Mouse (Mus musculus) frontal cortex, postnatal 10 days (tissue): Measurements from ENCODE around the gene Nsmce1.
A peak's percentile ranks its signal among the peaks of the same experiment; 100 is the strongest.

Source experiments
- DNase-seq, 2 experiments: peaks; one replicate each; pipeline ENCODE4 v3.0.0; 2022; ENCODE audit warnings: low spot score in 2 of 2, mixed read lengths in 1 of 2

The Nsmce1 gene

DNA sequence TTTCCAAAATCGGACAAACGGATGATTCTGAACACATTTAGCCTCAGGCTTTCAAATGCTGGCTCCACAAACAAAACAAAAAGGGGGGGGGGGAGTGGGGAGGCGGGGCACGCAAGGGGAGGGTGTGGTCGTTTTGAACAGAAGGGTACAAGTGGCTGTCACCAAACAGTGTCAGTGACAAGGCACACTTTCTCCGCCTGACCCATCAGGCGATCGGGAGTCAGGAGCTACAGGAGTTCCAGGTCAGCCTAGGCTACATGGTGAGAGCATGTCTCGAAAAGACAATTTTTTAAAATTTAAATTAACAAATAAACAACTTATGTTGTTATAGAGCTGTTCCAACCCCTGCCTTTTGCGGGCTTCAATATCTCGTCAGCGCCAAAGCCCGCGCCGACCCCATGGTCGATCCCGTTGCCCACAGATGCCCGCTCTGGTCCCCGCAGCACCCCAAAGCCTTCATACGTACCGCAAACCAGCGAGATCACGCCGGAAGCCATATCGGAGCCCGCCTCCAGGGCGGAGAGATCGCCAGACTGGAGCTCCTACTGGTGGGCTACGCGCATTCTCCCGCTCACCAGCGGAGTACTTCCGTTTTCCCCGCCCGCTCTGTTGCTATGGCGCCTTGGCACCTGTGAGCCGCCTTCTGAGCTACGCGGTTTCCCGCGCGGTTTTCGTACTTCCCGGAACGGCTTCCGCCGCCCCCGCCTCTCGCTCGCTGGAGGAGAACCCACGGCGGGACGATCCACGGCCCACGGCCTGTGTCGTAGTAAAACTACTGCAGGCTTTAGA lies at the start of gene Nsmce1:
Gene Nsmce1 (minus strand): TSS at position 650 of the 789 bp plus-strand sequence.
- peak; percentile 94 to 95 for DNase-seq

DNA sequence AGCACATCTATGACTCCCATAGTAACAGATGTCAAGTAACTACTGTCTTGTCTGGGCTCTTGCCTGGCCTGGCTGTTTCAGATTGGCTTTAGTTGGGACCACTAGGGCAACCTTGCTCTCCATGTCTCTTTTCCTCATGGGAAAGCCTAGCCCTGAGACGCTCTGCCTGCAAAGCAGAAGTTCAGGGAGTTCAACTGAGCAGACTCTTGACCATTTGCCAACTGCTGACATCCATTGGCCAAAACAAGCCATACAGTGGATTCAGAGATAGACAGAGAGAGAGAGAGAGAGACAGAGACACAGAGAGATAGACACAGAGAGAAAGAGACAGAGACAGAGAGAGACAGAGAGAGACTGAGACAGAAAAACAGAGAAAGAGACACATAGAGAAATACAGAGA lies 49.6 kb upstream of the Nsmce1 start:
- DNase-seq = no peak

DNA sequence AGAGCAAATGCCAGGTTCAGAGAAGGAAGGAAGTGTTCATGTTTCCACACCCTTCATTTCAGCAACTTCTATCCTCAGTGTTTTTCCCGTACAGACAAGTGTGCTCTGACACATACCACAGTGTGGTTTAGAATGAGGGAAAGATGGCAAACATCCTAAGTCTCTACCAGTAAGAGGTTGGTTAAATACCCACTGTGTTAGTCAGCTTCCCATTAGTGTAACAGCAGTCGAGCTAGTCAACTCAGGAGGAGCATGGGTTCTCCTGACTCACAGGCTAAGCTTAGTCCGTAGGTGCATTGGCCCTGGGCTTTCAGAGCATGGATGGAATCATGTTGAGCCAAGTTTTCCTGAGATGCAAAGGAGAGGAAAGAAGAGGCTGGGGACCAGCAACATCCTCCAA lies 48.0 kb upstream of the Nsmce1 start:
- DNase-seq = no peak

DNA sequence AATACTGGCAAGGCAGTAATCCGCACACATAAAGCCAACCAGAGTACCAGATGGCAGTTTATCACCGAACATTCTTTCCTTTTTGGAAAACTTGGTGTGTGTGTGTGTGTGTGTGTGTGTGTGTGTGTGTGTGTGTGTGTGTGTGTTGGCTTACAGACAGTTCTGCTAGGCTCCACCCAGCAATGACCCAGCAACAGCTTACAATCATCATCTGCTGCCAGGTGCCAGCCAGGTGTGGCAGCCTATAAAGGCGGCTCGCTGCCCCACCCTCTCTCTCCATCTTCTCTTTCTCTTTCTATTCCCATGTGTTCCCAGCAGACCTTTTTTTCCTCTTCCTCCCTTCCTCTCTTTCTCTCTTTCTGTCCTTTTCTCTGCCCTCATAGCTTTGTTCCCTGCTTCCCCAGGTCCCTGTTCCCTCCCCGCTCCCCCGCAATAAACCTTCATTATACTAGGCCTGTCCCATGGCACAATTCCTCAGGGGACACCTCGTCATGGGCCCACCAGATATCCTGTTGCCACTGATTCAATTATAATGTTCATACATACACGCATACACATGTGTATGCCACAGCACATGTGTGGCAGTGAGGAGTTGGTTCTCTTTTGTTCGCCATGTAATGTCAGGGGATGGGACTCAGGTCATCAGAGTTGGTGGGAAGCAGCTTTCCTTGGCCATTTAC lies 36.6 kb upstream of the Nsmce1 start:
- no peak for DNase-seq

DNA sequence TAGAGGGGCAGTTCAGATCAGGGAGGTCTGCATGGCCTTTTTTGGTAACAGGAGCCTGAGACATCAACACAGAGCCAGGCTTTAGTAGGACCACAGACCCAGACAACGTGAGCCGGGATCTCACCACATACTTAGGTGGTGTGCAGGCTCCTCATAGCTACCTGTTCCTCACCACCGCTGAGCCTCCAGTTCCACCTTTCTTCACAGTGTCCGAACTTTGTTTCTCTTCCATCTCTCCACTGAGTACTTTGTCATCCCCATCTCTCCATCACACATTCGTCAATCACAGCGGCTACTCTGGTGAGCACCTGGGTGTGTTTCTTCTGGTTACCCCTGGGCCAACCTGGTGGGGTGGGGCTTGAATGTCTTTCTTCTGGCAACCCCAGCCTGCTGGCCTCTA lies 35.8 kb upstream of the Nsmce1 start:
- no peak for DNase-seq

DNA sequence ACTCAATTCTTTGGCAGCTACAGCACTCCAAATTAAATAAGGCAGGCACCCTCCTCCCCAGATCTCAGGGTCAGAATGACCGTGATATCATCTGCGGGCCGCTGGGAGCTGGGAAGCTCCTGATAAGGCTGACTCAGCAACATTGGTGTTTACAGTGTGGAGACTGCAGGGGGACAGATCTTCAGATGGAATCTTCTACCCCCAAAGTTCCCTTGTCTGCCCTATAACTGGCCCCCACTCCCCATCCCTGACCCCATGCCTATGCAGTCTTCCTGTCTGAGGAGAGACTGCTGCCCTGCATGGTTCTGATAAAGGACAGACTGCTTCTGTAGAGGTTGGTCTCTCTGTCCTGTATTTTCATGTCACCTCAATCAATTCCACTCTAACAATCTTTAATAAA lies 31.7 kb upstream of the Nsmce1 start:
- DNase-seq = no peak

DNA sequence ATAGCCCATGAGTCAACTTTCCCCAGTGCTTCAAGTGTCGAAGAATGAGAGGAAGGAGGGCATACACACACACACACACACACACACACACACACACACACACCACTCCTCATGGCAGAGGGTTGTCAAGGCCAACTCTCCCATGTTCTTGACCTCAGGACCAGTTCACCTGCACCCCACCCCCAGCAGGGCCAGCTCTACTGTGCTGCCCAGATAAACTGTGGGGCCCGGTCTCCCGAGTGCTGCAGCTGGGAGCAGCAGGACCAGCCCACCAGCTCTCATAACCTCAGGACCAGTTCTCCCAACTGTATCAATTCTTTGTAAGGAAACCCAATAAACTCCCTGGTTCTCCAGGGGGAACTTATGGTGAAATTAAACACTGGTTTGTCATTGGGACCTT lies 28.3 kb upstream of the Nsmce1 start:
- DNase-seq = no peak

DNA sequence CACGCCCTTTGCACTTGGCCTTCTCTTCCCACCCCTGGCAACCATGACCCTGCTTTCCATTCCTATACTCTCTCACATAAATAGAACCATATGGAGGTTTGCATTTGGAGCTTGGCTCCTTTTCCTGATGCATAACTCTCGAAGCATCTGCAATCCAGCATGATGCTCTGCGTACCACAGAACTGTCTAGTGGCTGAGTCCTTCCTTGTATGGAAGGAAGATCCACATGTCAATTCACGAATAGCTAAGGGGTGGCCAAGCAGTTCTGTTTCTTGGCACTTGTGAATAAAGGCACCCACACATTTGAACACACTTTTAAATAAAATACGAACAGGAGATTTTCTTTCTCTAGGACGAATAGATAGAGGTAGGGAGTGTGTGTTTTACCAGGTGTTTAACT lies 26.1 kb upstream of the Nsmce1 start:
- DNase-seq = no peak

DNA sequence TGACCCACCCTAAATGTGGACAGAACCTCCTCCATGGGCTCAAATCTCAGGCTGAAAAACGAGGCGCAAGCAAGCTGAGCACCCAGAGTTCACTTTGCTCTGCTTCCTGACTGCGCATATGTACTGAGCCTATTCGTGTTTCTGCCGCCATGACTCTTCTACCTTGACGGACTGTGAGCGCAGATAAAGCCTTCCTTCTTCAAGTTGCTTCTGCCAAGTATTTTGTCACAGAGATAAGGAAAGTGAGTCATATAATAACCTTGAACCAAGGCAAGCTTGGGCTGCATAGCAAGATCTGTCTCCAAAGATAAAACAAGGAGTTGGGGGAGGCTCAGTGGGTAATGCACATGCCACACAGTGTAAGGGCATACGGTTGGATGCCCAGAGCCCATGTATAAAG lies 25.3 kb upstream of the Nsmce1 start:
- DNase-seq = no peak

DNA sequence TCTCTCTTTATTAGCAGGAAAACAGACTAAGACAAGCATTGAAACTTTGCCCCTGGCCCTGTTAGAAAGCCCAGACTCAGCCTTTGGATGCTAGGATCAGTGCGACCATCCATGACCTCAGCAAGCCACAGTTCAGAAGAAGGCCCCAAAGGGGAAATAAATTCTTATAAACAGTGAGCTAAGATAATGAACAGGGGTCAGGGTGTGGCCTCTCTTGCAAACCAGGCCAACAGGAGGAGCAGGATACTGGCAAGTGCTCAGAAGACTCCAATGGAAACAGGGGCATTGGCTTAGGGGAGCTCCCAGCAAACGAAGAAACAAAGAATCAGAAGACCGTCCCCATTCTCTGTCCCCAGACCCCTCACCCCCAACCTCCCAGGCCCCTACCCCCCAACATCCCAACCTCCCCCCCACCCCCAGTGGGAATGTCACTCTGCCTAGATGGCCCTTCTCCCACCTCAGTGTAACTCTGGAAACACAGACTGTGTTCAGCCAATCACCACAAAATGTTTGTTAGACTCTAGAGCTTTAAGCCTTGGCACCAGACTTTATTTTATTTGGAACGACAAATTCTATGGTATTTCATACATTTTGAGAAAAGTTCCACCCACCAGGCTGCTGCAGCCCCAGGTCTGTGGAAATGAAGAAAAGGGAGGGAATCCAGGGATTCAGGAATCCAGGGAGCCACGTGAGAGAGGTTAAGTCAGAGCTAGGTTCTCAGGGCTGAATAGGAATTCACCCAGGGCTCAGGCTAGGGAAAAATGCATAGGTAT lies 23.9 kb upstream of the Nsmce1 start:
- DNase-seq = no peak

DNA sequence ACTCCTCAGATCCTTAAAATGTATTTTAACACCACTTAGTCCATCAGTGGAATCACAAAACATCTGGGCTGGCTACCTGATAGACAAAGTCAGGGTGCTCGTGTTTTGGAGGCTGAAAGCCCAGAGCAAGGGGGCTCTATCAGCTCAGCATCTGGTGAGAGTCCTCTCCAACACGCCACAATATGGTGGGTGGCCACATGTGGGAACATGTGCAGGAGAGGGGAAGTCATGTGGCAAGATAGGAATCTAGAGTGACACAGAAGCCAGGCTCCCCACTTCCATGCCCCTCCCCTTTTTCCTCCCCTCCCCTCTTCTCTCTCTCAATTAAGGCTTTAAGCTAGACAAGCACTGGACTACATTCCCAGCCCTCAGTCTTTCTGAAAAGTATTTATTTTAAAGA lies 20.5 kb upstream of the Nsmce1 start:
- DNase-seq = no peak

DNA sequence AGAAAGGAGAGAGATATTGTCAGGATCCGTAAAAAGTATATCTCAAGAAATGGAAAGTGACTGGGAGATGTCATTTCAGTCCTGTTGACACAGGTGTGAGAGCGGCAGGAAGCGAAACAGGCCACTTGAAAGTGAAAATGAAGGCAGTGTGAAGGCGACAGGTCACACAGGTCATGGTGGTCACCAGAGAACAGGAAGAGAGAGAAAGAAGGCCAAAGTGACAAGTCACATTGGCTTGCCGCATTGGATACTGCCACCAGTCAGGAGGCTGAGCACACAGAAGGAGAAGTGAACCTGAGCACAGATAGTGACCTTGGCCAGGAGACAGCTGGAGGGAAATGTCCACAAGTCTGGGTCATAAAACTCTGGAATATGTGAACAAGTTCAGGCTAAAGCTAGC lies 20.0 kb upstream of the Nsmce1 start:
- DNase-seq = no peak

DNA sequence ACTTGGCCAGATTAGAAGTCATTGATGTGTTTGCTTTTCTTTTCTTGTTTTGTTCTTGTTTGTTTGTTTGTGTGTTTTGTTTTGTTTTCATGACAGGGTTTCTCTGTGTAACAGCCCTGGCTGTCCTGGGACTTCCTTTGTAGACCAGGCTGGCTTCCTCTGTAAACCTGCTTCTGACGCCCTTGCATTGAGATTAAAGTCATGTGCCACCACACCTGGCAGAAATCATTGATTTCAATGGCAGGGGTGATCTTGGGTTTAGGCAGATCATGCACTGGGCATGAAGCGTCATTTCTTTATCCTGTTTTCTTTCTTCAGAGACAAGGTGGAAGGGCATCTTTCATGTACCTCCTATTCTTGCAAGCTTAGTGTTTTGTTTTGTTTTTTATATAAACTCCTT lies 15.9 kb upstream of the Nsmce1 start:
- no peak for DNase-seq

DNA sequence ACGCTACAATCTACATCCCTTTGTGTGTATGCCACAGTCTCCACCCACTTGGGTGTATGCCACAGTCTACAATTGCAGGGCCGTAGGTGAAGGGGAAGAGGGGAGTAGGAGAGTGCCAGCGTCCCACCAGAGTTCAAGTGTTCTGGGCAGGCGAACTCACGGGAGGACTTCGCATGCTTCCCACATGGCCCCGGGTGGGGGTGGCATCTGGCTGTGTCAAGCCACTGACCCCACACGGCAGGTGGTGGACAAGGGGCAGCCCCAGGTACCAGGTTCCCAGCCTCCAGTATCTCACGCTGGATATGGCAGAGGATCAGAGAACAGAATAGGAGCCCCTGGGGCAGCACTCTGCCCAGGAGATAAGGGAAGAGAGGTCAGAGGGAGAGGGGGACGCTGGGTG lies 14.2 kb upstream of the Nsmce1 start:
- DNase-seq = no peak

DNA sequence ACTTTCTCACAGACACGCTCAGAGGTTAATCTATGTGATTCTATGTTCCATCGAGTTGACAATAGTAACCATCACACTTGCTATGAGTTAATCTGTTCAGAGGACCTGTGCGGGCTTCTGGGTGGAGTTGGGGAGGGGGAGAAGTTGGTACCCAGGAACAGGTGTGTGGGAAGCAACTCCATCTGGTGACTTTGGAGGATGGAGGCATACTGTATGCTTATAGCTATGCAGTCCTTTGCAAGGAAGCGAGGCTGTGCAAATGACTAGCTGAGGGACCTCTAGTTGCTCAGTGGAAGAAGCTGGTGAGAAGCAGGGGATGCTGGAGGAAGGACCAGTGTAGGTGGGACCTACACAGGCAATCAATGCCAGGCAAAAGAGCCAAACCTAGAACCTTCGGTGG lies 13.2 kb upstream of the Nsmce1 start:
- no peak for DNase-seq

DNA sequence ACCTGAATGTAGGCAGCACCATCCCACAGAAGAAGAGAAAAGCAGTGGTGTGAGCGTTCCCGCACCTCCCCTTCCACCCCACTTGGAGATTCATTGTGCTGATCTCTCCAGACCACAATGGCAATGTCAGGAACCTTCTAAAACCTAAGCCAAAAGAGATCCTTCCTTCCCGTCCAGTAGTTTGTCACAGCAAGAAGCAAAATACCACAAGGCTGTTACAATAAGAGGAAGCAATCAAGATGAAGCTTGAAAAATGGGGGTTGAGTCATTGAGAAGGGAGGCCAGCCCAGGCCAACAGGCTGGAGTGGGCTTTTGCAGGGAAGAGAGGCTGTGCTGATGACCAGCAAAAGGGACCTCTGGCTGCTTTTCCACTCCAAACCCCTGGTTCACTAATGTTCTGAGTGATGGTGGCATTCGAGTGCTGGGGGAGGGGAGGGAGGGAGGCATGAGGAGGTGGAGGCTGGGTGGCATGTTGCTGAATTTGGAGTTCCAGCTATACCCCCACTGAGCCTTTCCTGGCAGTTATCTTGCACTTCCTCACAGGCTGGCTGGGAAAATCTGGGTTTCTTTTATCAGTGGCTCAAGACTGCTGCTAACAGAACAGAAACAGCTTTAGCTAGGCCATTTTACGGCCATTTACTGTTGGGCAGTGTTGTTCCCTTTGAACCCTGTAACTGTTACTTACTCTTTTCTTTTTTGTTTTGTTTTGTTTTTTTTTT lies 12.1 kb upstream of the Nsmce1 start:
- no peak for DNase-seq

DNA sequence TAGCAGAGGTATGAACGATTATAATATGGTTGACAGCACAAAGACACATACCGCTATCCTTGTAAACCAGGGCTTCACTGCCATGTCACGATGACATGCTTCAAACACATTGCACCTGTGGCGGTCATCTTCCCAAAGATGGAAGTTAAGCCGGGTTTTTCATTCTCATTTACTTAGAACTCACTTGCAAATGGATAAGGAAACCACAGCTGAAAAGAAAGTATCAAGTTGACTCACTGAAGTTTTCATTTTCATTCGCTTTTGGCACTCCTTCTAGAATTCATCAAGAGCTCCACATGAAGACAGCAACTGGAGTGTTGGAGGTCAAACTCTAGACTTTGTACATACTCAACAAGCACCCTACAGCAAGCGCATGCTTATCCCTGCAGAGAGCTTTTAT lies 9.5 kb upstream of the Nsmce1 start:
- DNase-seq = no peak

DNA sequence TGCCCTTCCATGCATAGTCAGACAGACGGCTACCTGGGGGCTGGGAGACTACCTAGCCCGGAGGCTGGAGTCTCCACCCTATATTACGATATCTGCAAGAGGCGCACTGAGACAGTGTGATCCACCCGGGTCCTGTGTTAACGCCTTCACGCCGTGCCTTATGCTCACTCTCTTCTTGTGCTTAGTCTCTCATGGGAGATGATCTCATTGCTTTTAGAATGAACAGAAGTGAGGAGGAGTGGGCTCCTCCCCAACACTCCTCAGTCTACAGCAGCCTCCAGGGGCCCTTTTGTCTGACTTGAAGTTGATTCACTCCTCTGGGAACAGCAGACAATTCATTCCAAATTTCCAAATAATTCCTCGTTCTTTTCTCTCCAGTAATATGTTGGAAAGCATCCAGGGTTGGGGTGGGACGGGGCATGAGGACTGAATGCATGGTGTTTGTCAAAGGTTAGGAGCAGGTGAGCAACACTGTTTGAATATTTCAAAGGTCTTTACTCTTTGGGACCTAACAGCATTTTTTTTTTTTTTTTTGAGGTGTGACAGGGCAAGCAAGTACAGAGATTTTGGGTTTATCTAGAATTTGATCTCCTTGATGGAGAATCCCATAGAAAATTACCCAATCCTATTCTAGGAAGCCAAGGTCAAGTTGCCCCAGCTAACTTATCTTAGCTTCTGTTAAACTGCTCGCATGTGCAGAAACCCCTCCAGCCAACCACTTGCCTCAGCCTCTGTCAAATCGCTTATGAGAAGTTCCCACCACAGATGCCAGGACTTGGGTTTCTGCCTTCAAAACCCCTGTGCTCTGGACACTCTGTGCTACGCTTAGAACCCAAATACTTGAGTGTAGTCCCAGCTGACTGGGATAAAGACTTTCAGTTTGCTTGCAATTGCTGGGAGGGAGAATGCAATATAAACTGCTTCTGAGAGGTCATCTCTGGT lies 8.8 kb upstream of the Nsmce1 start:
- DNase-seq = no peak

DNA sequence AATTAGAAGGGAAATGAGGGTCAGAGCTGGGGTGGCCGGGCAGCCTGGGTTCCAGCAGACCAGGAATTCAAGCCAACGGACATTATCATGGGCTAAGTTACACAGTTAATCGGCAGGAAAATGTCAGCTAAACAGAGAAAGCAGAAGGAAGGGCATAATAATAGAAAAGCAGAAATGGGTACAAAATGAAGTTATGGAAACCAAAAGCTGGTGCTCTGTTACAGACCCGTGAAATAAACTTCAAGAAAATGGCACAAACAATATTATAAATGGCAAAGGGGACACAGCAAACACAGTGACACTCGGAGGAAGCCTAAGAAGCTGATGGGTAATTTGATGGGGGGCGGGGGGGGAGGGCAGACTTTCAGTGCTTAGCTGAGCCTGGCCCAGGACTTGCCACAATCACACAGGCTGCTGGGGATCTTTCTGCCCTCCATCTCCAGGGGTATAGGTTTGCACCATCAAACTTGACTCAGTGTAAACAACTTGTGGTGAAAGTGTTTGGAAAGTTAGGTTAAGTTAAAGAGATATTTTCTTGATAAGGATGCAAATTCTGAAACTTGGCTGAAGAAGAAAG lies 4.6 kb upstream of the Nsmce1 start:
- DNase-seq = no peak

DNA sequence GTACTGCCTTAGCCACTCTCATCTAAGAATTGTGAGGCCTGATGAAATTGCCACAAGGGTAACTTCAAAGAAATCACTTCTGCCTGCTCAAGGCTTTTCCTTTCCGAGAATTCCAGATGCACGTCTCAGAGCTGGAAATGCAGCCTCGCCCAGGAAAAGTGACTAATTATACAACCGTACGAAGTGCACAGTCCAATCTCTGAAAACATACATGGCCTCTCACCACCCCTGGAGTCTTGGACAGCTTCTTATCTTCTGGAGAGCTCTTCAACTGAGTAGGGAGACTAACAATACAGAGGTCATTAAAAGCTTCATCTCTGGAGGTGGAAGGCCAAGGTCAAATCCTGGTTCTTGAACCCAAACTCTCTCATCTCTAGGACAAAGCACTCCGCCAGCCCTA lies 1.2 kb upstream of the Nsmce1 start:
- no peak for DNase-seq

DNA sequence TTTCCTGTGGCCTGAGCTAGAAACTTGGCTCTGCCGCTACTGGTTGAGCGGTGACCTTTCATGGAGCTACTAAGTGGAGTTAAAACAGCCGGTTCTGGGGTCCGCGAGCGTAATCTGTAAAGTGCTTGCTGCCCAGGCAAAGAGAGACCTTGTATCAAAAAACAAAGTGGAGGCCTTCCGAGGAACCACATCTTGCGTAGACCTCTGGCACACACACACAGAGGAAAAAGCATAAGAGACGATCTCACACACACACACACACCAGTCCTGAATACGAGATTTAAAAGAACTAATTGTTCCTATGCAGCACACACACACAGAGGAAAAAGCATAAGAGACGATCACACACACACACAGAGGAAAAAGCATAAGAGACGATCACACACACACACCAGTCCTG lies 364 bp upstream of the Nsmce1 start:
- no peak for DNase-seq
